Mouse (Mus musculus) cerebellum, postnatal 25 days (tissue): ENCODE data around the gene Epsti1.
A peak's percentile ranks its signal among the peaks of the same experiment; 100 is the strongest.

Experiments
- DNase-seq, 2 experiments: peaks; one replicate each; pipeline ENCODE4 v3.0.0; 2021; ENCODE audit warnings: mixed read lengths in 2 of 2

Epsti1 gene

GRCm38 (mm10) chr14:77923076-77923865 lies 19.2 kb downstream of the Epsti1 start:
- no peak for DNase-seq

- DNase-seq = no peak
Measured at GRCm38 (mm10) chr14:77925414-77925813, 21.4 kb downstream of the Epsti1 start.

GRCm38 (mm10) chr14:77926718-77927117 lies 22.7 kb downstream of the Epsti1 start:
- peak; percentile 12 to 49 for DNase-seq

GRCm38 (mm10) chr14:77928021-77928420 lies 24.0 kb downstream of the Epsti1 start:
- DNase-seq = peak; percentile 57 to 84

GRCm38 (mm10) chr14:77928653-77929052 lies 24.6 kb downstream of the Epsti1 start:
- DNase-seq = peak; percentile 41 to 48

GRCm38 (mm10) chr14:77929139-77929678 lies 25.2 kb downstream of the Epsti1 start:
- peak in 1 of 2 experiments; percentile 23 for DNase-seq

GRCm38 (mm10) chr14:77932150-77933047 lies 28.4 kb downstream of the Epsti1 start:
- no peak for DNase-seq

- DNase-seq = no peak
Measured at GRCm38 (mm10) chr14:77933243-77933642, 29.2 kb downstream of the Epsti1 start.

GRCm38 (mm10) chr14:77934431-77934830 lies 30.4 kb downstream of the Epsti1 start:
- peak; percentile 60 to 70 for DNase-seq

GRCm38 (mm10) chr14:77941105-77941504 lies 37.1 kb downstream of the Epsti1 start:
- DNase-seq = peak in 1 of 2 experiments; percentile 22

- DNase-seq = no peak
Measured at GRCm38 (mm10) chr14:77942235-77942634, 38.2 kb downstream of the Epsti1 start.

- DNase-seq = peak; percentile 47 to 55
Measured at GRCm38 (mm10) chr14:77942793-77943558, 38.9 kb downstream of the Epsti1 start.

- no peak for DNase-seq
Measured at GRCm38 (mm10) chr14:77961741-77962140, 57.7 kb downstream of the Epsti1 start.

- DNase-seq = no peak
Measured at GRCm38 (mm10) chr14:77963525-77963924, 59.5 kb downstream of the Epsti1 start.

- DNase-seq = no peak
Measured at GRCm38 (mm10) chr14:77971355-77971754, 67.3 kb downstream of the Epsti1 start.

GRCm38 (mm10) chr14:77974221-77974620 lies 70.2 kb downstream of the Epsti1 start:
- no peak for DNase-seq

GRCm38 (mm10) chr14:77975702-77976101 lies 71.7 kb downstream of the Epsti1 start:
- no peak for DNase-seq

- DNase-seq = no peak
Measured at GRCm38 (mm10) chr14:77981516-77981915, 77.5 kb downstream of the Epsti1 start.

- DNase-seq = no peak
Measured at GRCm38 (mm10) chr14:77997731-77998130, 93.7 kb downstream of the Epsti1 start.

GRCm38 (mm10) chr14:78004486-78004885 lies 100.4 kb downstream of the Epsti1 start:
- peak; percentile 15 to 18 for DNase-seq

GRCm38 (mm10) chr14:78008019-78008418 lies 104.0 kb downstream of the Epsti1 start:
- peak; percentile 34 to 57 for DNase-seq

- no peak for DNase-seq
Measured at GRCm38 (mm10) chr14:78011808-78012207, 107.8 kb downstream of the Epsti1 start.
